Mouse (Mus musculus): Measurements from ENCODE around the gene Camta1. TPM values are rescaled to one million over a fixed set of nuclear protein-coding genes. Genes with fewer than 3 reads are reported as not detected.

Camta1 gene
- polyA plus RNA-seq, 1 experiment from 2014 or later: 61.9 TPM

- H3K4me1 ChIP-seq (replicated peaks; ENCODE audit: control insufficient read depth, insufficient read depth): no peaks in the 10 kb centered on the region
- no peaks in the 10 kb centered on the region for H3K27me3 ChIP-seq (ENCODE audit: control insufficient read depth, insufficient read depth, low read length)
- DNase-seq (ENCODE audit: low spot score): no peak
- H3K36me3 ChIP-seq (ENCODE audit: control insufficient read depth, insufficient read depth, low read length): no peaks in the 10 kb centered on the region
- H3K9me3 ChIP-seq (ENCODE audit: control insufficient read depth, low read length): no peaks in the 10 kb centered on the region
- no peak overlapping the region for H3K27ac ChIP-seq (replicated peaks)
- ATAC-seq (ENCODE audit: low FRiP score, low TSS enrichment): no peak
- no peak for TF ChIP-seq CTCF (IDR thresholded peaks at IDR 0.05; ENCODE audit: low read depth)
- TF ChIP-seq EP300 (optimal IDR thresholded peaks at IDR 0.05): no peak
- WGBS: 52% methylated on average over 7 of the region's 7 CpGs
- H3K4me2 ChIP-seq (replicated peaks; ENCODE audit: low read depth): no peak overlapping the region
- no peak overlapping the region for H3K4me3 ChIP-seq (ENCODE audit: low read depth, low read length)
- H3K9ac ChIP-seq (ENCODE audit: low read length): no peak overlapping the region
Observed at GRCm38 (mm10) chr4:151245068-151245797, 616.4 kb downstream of the Camta1 start.

GRCm38 (mm10) chr4:151243445-151243844 is 618.2 kb downstream of the Camta1 start:
- WGBS: 48% methylated on average over 9 of the region's 9 CpGs
- no peak for TF ChIP-seq EP300 (optimal IDR thresholded peaks at IDR 0.05)
- TF ChIP-seq CTCF (IDR thresholded peaks at IDR 0.05; ENCODE audit: low read depth): no peak
- no peak overlapping the region for H3K4me2 ChIP-seq (replicated peaks; ENCODE audit: low read depth)
- no peak overlapping the region for H3K4me3 ChIP-seq (ENCODE audit: low read depth, low read length)
- no peaks in the 10 kb centered on the region for H3K4me1 ChIP-seq (replicated peaks; ENCODE audit: control insufficient read depth, insufficient read depth)
- no peak overlapping the region for H3K27ac ChIP-seq (replicated peaks)
- H3K9me3 ChIP-seq (ENCODE audit: control insufficient read depth, low read length): no peaks in the 10 kb centered on the region
- H3K36me3 ChIP-seq (ENCODE audit: control insufficient read depth, insufficient read depth, low read length): no peaks in the 10 kb centered on the region
- no peaks in the 10 kb centered on the region for H3K27me3 ChIP-seq (ENCODE audit: control insufficient read depth, insufficient read depth, low read length)
- DNase-seq (ENCODE audit: low spot score): no peak
- no peak overlapping the region for H3K9ac ChIP-seq (ENCODE audit: low read length)
- no peak for ATAC-seq (ENCODE audit: low FRiP score, low TSS enrichment)

GRCm38 (mm10) chr4:151242751-151243150 is 618.9 kb downstream of the Camta1 start:
- DNase-seq (ENCODE audit: low spot score): no peak
- Histone ChIP-seq H3K36me3 (ENCODE audit: control insufficient read depth, insufficient read depth, low read length) (no peaks in the 10 kb centered on the region), H3K4me2 (replicated peaks; ENCODE audit: low read depth) (no peak overlapping the region), H3K27me3 (ENCODE audit: control insufficient read depth, insufficient read depth, low read length) (no peaks in the 10 kb centered on the region), H3K9me3 (ENCODE audit: control insufficient read depth, low read length) (no peaks in the 10 kb centered on the region), H3K4me1 (replicated peaks; ENCODE audit: control insufficient read depth, insufficient read depth) (no peaks in the 10 kb centered on the region), H3K27ac (replicated peaks) (no peak overlapping the region), H3K9ac (ENCODE audit: low read length) (no peak overlapping the region), H3K4me3 (ENCODE audit: low read depth, low read length) (no peak overlapping the region)
- no peak for ATAC-seq (ENCODE audit: low FRiP score, low TSS enrichment)
- TF ChIP-seq CTCF (IDR thresholded peaks at IDR 0.05; ENCODE audit: low read depth) (no peak), EP300 (optimal IDR thresholded peaks at IDR 0.05) (no peak)
- WGBS: 37% methylated on average over 12 of the region's 12 CpGs

GRCm38 (mm10) chr4:151240465-151240864 is 621.2 kb downstream of the Camta1 start:
- Histone ChIP-seq H3K4me2 (replicated peaks; ENCODE audit: low read depth) (no peak overlapping the region), H3K9me3 (ENCODE audit: control insufficient read depth, low read length) (no peaks in the 10 kb centered on the region), H3K27me3 (ENCODE audit: control insufficient read depth, insufficient read depth, low read length) (no peaks in the 10 kb centered on the region), H3K4me1 (replicated peaks; ENCODE audit: control insufficient read depth, insufficient read depth) (no peaks in the 10 kb centered on the region), H3K36me3 (ENCODE audit: control insufficient read depth, insufficient read depth, low read length) (no peaks in the 10 kb centered on the region), H3K4me3 (ENCODE audit: low read depth, low read length) (no peak overlapping the region), H3K27ac (replicated peaks) (no peak overlapping the region), H3K9ac (ENCODE audit: low read length) (no peak overlapping the region)
- 80% methylated on average over 5 of the region's 5 CpGs for WGBS
- no peak for DNase-seq (ENCODE audit: low spot score)
- no peak for ATAC-seq (ENCODE audit: low FRiP score, low TSS enrichment)
- no peak for TF ChIP-seq EP300 (optimal IDR thresholded peaks at IDR 0.05)
- 0 out of 2 replicates have a peak, but pooled peaks have one; percentile 16 for TF ChIP-seq CTCF (IDR thresholded peaks at IDR 0.05; ENCODE audit: low read depth)

GRCm38 (mm10) chr4:151238970-151239684 is 622.5 kb downstream of the Camta1 start:
- Histone ChIP-seq H3K36me3 (ENCODE audit: control insufficient read depth, insufficient read depth, low read length) (no peaks in the 10 kb centered on the region), H3K9ac (ENCODE audit: low read length) (no peak overlapping the region), H3K27me3 (ENCODE audit: control insufficient read depth, insufficient read depth, low read length) (no peaks in the 10 kb centered on the region), H3K27ac (replicated peaks) (no peak overlapping the region), H3K4me1 (replicated peaks; ENCODE audit: control insufficient read depth, insufficient read depth) (no peaks in the 10 kb centered on the region), H3K4me3 (ENCODE audit: low read depth, low read length) (no peak overlapping the region), H3K9me3 (ENCODE audit: control insufficient read depth, low read length) (no peaks in the 10 kb centered on the region), H3K4me2 (replicated peaks; ENCODE audit: low read depth) (no peak overlapping the region)
- WGBS: 78% methylated on average over 19 of the region's 19 CpGs
- DNase-seq (ENCODE audit: low spot score): no peak
- TF ChIP-seq EP300 (optimal IDR thresholded peaks at IDR 0.05): no peak
- TF ChIP-seq CTCF (IDR thresholded peaks at IDR 0.05; ENCODE audit: low read depth): 0 out of 2 replicates have a peak, but pooled peaks have one; percentile 10
- ATAC-seq (ENCODE audit: low FRiP score, low TSS enrichment): no peak

GRCm38 (mm10) chr4:151237501-151237900 is 624.2 kb downstream of the Camta1 start:
- Histone ChIP-seq H3K4me3 (ENCODE audit: low read depth, low read length) (no peak overlapping the region), H3K9me3 (ENCODE audit: control insufficient read depth, low read length) (no peaks in the 10 kb centered on the region), H3K36me3 (ENCODE audit: control insufficient read depth, insufficient read depth, low read length) (no peaks in the 10 kb centered on the region), H3K4me2 (replicated peaks; ENCODE audit: low read depth) (no peak overlapping the region), H3K4me1 (replicated peaks; ENCODE audit: control insufficient read depth, insufficient read depth) (no peaks in the 10 kb centered on the region), H3K27ac (replicated peaks) (no peak overlapping the region), H3K9ac (ENCODE audit: low read length) (no peak overlapping the region), H3K27me3 (ENCODE audit: control insufficient read depth, insufficient read depth, low read length) (no peaks in the 10 kb centered on the region)
- no peak for DNase-seq (ENCODE audit: low spot score)
- WGBS: 63% methylated on average over 3 of the region's 3 CpGs
- TF ChIP-seq CTCF (IDR thresholded peaks at IDR 0.05; ENCODE audit: low read depth) (no peak), EP300 (optimal IDR thresholded peaks at IDR 0.05) (no peak)
- ATAC-seq (ENCODE audit: low FRiP score, low TSS enrichment): no peak

All from stomach, postnatal 0 days (tissue).